Mouse (Mus musculus): Measurements from ENCODE around the gene Cpne5. TPM values are rescaled to one million over a fixed set of nuclear protein-coding genes. Genes with fewer than 3 reads are reported as not detected.
A peak's percentile ranks its signal among the peaks of the same experiment; 100 is the strongest.

Cpne5 gene
- 0.16 TPM for polyA plus RNA-seq (2012; fragmentation: generic; extraction: Trizol)
- long read RNA-seq, experiment 1, partial matches to known transcripts = 0 of 1 reads
- long read RNA-seq, experiment 1, other reads (novel, unspliced or antisense) = 1 of 1 reads
- long read RNA-seq, experiment 2 = 0 reads

- no peak for TF ChIP-seq CEBPB (IDR thresholded peaks at IDR 0.05; ENCODE audit: low read depth)
- no peak for TF ChIP-seq USF1 (IDR thresholded peaks at IDR 0.05; ENCODE audit: low read depth)
- TF ChIP-seq CTCF (IDR thresholded peaks at IDR 0.05; ENCODE audit: control insufficient read depth, insufficient read depth, insufficient read length) = no peak
- TF ChIP-seq FOSL1 (IDR thresholded peaks at IDR 0.05; ENCODE audit: insufficient read depth, low read length, poor library complexity, severe bottlenecking) = no peak
- TF ChIP-seq MYOD1 (IDR thresholded peaks at IDR 0.05; ENCODE audit: control insufficient read depth, insufficient read length, low read depth) = no peak
- no peak for TF ChIP-seq MYOG (IDR thresholded peaks at IDR 0.05; ENCODE audit: control insufficient read depth, extremely low read depth, insufficient read length)
- no peak for TF ChIP-seq MAX (IDR thresholded peaks at IDR 0.05)
- Histone ChIP-seq H3K79me3 (ENCODE audit: low read depth) (no peaks in the 10 kb centered on the region), H3K4me3 (ENCODE audit: insufficient read depth, poor library complexity, severe bottlenecking) (no peak within 1 kb of the TSS), H3ac (ENCODE audit: control insufficient read depth, insufficient read length, low read depth) (no peak within 1 kb of the TSS), H3K36me3 (ENCODE audit: control insufficient read depth, insufficient read depth) (no peaks in the 10 kb centered on the region), H3K27me3 (ENCODE audit: control insufficient read depth, insufficient read depth, insufficient read length) (peaks cover 64% of the 10 kb centered on the region), H3K79me2 (ENCODE audit: control insufficient read depth, insufficient read depth) (no peaks in the 10 kb centered on the region)
Measured at GRCm38 (mm10) chr17:29237772-29238420, at the start of gene Cpne5. Gene Cpne5 (minus strand): TSS chr17:29238167.

- no peak overlapping the region for H3ac ChIP-seq (ENCODE audit: control insufficient read depth, insufficient read length, low read depth)
- H3K79me2 ChIP-seq (ENCODE audit: control insufficient read depth, insufficient read depth) = no peaks in the 10 kb centered on the region
- H3K79me3 ChIP-seq (ENCODE audit: low read depth) = no peaks in the 10 kb centered on the region
- TF ChIP-seq CEBPB (IDR thresholded peaks at IDR 0.05; ENCODE audit: low read depth) = no peak
- TF ChIP-seq USF1 (IDR thresholded peaks at IDR 0.05; ENCODE audit: low read depth) = no peak
- TF ChIP-seq MYOD1 (IDR thresholded peaks at IDR 0.05; ENCODE audit: control insufficient read depth, insufficient read length, low read depth) = no peak
- TF ChIP-seq MYOG (IDR thresholded peaks at IDR 0.05; ENCODE audit: control insufficient read depth, extremely low read depth, insufficient read length) = no peak
- TF ChIP-seq CTCF (IDR thresholded peaks at IDR 0.05; ENCODE audit: control insufficient read depth, insufficient read depth, insufficient read length) = no peak
- no peaks in the 10 kb centered on the region for H3K27me3 ChIP-seq (ENCODE audit: control insufficient read depth, insufficient read depth, insufficient read length)
- H3K36me3 ChIP-seq (ENCODE audit: control insufficient read depth, insufficient read depth) = peaks cover 17% of the 10 kb centered on the region
- H3K4me3 ChIP-seq (ENCODE audit: insufficient read depth, poor library complexity, severe bottlenecking) = no peak overlapping the region
Measured at GRCm38 (mm10) chr17:29282216-29282952, 44.4 kb upstream of the Cpne5 start.

- Histone ChIP-seq H3K27me3 (ENCODE audit: control insufficient read depth, insufficient read depth, insufficient read length) (no peaks in the 10 kb centered on the region), H3K4me3 (ENCODE audit: insufficient read depth, poor library complexity, severe bottlenecking) (no peak overlapping the region), H3K79me3 (ENCODE audit: low read depth) (no peaks in the 10 kb centered on the region), H3K36me3 (ENCODE audit: control insufficient read depth, insufficient read depth) (peaks cover 17% of the 10 kb centered on the region), H3K79me2 (ENCODE audit: control insufficient read depth, insufficient read depth) (no peaks in the 10 kb centered on the region), H3ac (ENCODE audit: control insufficient read depth, insufficient read length, low read depth) (no peak overlapping the region)
- TF ChIP-seq FOSL1 (IDR thresholded peaks at IDR 0.05; ENCODE audit: insufficient read depth, low read length, poor library complexity, severe bottlenecking) = peak; percentile 39
- no peak for TF ChIP-seq MAX (IDR thresholded peaks at IDR 0.05)
- peak; percentile 7 for TF ChIP-seq MYOD1 (IDR thresholded peaks at IDR 0.05; ENCODE audit: control insufficient read depth, insufficient read length, low read depth)
Measured at GRCm38 (mm10) chr17:29281541-29281940, 43.6 kb upstream of the Cpne5 start.

- peaks cover 17% of the 10 kb centered on the region for H3K36me3 ChIP-seq (ENCODE audit: control insufficient read depth, insufficient read depth)
- TF ChIP-seq MAX (IDR thresholded peaks at IDR 0.05) (no peak), USF1 (IDR thresholded peaks at IDR 0.05; ENCODE audit: low read depth) (no peak), FOSL1 (IDR thresholded peaks at IDR 0.05; ENCODE audit: insufficient read depth, low read length, poor library complexity, severe bottlenecking) (no peak)
Measured at GRCm38 (mm10) chr17:29280422-29280821, 42.5 kb upstream of the Cpne5 start.

GRCm38 (mm10) chr17:29273889-29274288, 35.9 kb upstream of the Cpne5 start:
- Histone ChIP-seq H3K79me2 (ENCODE audit: control insufficient read depth, insufficient read depth) (peaks cover 42% of the 10 kb centered on the region), H3K27me3 (ENCODE audit: control insufficient read depth, insufficient read depth, insufficient read length) (no peaks in the 10 kb centered on the region), H3ac (ENCODE audit: control insufficient read depth, insufficient read length, low read depth) (no peak overlapping the region), H3K79me3 (ENCODE audit: low read depth) (peaks cover 5% of the 10 kb centered on the region), H3K36me3 (ENCODE audit: control insufficient read depth, insufficient read depth) (no peaks in the 10 kb centered on the region), H3K4me3 (ENCODE audit: insufficient read depth, poor library complexity, severe bottlenecking) (no peak overlapping the region)
- no peak for TF ChIP-seq MAX (IDR thresholded peaks at IDR 0.05)
- no peak for TF ChIP-seq FOSL1 (IDR thresholded peaks at IDR 0.05; ENCODE audit: insufficient read depth, low read length, poor library complexity, severe bottlenecking)
- no peak for TF ChIP-seq MYOG (IDR thresholded peaks at IDR 0.05; ENCODE audit: control insufficient read depth, extremely low read depth, insufficient read length)
- TF ChIP-seq CEBPB (IDR thresholded peaks at IDR 0.05; ENCODE audit: low read depth) = no peak
- no peak for TF ChIP-seq MYOD1 (IDR thresholded peaks at IDR 0.05; ENCODE audit: control insufficient read depth, insufficient read length, low read depth)
- no peak for TF ChIP-seq CTCF (IDR thresholded peaks at IDR 0.05; ENCODE audit: control insufficient read depth, insufficient read depth, insufficient read length)

More at GRCm38 (mm10) chr17:29280422-29280821, 42.5 kb upstream of the Cpne5 start:
- Histone ChIP-seq H3K79me2 (ENCODE audit: control insufficient read depth, insufficient read depth) (no peaks in the 10 kb centered on the region), H3ac (ENCODE audit: control insufficient read depth, insufficient read length, low read depth) (no peak overlapping the region), H3K27me3 (ENCODE audit: control insufficient read depth, insufficient read depth, insufficient read length) (no peaks in the 10 kb centered on the region), H3K79me3 (ENCODE audit: low read depth) (no peaks in the 10 kb centered on the region), H3K4me3 (ENCODE audit: insufficient read depth, poor library complexity, severe bottlenecking) (no peak overlapping the region)

Data from C2C12 (cell line).